In the genomic region with DNA sequence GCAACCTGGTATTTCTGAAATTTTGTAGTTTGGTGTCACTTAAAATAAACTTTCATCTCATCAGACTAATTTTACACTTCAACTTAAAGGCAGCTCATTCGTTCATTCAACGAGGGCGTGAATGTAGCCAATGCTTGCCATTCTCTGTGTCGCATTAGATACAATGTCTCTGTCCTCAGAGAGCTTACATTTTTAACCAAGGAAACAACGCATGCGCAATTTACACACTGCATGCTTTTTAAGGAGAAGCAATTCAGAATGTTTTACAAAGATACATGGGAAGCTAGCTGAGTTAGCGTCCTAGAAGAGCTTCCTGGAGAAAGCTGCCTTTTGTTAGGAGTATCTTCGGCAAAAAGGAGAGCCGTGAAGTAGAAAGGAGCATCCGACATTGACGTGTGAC, we compare ENCODE assay signal across 9 mouse cellular contexts. TPM values are rescaled to one million over a fixed set of nuclear protein-coding genes. Genes with fewer than 3 reads are reported as not detected.
DNase-seq lines count a peak whose midpoint lies in the region; ATAC-seq and TF ChIP-seq lines count a peak whose summit lies in the region.
"Had no signal": no experiment of that assay in that cellular context is flagged by ENCODE, and none has a peak within 500 bp of the region (broad histone marks: within the 10 kb centered on the region; RNA-seq: fewer than 3 reads in every experiment).

No protein-coding gene starts in this region.

- no peaks in the 10 kb centered on the region for H3K9me3 ChIP-seq in heart, embryonic 12.5 days (replicated peaks)
- no peaks in the 10 kb centered on the region for H3K9me3 ChIP-seq in ES-Bruce4 (replicated peaks; ENCODE audit: control insufficient read depth, insufficient read depth, low read length, poor library complexity, severe bottlenecking)
- H3K9me3 ChIP-seq in forebrain, embryonic 11.5 days (ENCODE audit: control insufficient read depth, low read length), result no peaks in the 10 kb centered on the region
- H3K9me3 ChIP-seq in liver, embryonic 16.5 days (replicated peaks; ENCODE audit: control insufficient read depth, low read length), result no peaks in the 10 kb centered on the region

- no peaks in the 10 kb centered on the region for H3K36me3 ChIP-seq in heart, embryonic 12.5 days
- H3K36me3 ChIP-seq in ES-Bruce4 (ENCODE audit: control insufficient read depth, insufficient read depth, low read length, poor library complexity, severe bottlenecking), result no peaks in the 10 kb centered on the region; the same call in 1 of the 2 replicates
- H3K36me3 ChIP-seq in forebrain, embryonic 11.5 days (ENCODE audit: control insufficient read depth, insufficient read depth, low read length), result no peaks in the 10 kb centered on the region
- no peaks in the 10 kb centered on the region; the same call in 1 of the 2 replicates for H3K36me3 ChIP-seq in liver, embryonic 16.5 days (ENCODE audit: control insufficient read depth, insufficient read depth)

- intact Hi-C loops in heart, postnatal 14 days (cut with DNase I), result no loop called here

- WGBS in heart, embryonic 12.5 days, result 45% methylated on average over 11 of the region's 11 CpGs
- WGBS in forebrain, embryonic 11.5 days, result 65% methylated on average over 11 of the region's 11 CpGs
- 32% methylated on average over 11 of the region's 11 CpGs for WGBS in liver, embryonic 16.5 days (ENCODE audit: insufficient replicate concordance)

- H3K4me3 ChIP-seq in heart, embryonic 12.5 days, result peak overlapping the region; percentile 100
- H3K4me3 ChIP-seq in ES-Bruce4 (ENCODE audit: low read depth, low read length), result no peak overlapping the region
- peak overlapping the region; percentile 89; the same call in 1 of the 2 replicates for H3K4me3 ChIP-seq in forebrain, embryonic 11.5 days (ENCODE audit: low read depth, low read length)
- H3K4me3 ChIP-seq in liver, embryonic 16.5 days (ENCODE audit: low read depth, low read length), result peak overlapping the region; percentile 96

- H3K4me2 ChIP-seq in heart, embryonic 12.5 days, result peak overlapping the region; percentile 70
- H3K4me2 ChIP-seq in forebrain, embryonic 11.5 days (ENCODE audit: low read depth, low read length, severe bottlenecking), result peak overlapping the region; percentile 88; the same call in 1 of the 2 replicates
- peak overlapping the region; percentile 88 for H3K4me2 ChIP-seq in liver, embryonic 16.5 days (ENCODE audit: low read depth, low read length)

- no peak overlapping the region; the same call in 1 of the 2 replicates for H3K9ac ChIP-seq in heart, embryonic 12.5 days
- peak overlapping the region; percentile 91 for H3K9ac ChIP-seq in ES-Bruce4 (ENCODE audit: low read depth, poor library complexity, severe bottlenecking)
- H3K9ac ChIP-seq in forebrain, embryonic 11.5 days (ENCODE audit: low read length), result no peak overlapping the region
- H3K9ac ChIP-seq in liver, embryonic 16.5 days (ENCODE audit: low read depth, low read length), result no peak overlapping the region

- DNase-seq in heart, postnatal 14 days, result no peak
- no peak for DNase-seq in forebrain, embryonic 11.5 days (ENCODE audit: low spot score)
- no peak for DNase-seq in left cerebral cortex, adult 8-10 months (ENCODE audit: low spot score in 2 of 2)
- no peak for DNase-seq in layer of hippocampus, adult 9-10 months (ENCODE audit: low spot score)
- no peak for DNase-seq in right cerebral cortex, postnatal 25 days

- TF ChIP-seq POLR2A in ES-Bruce4 (IDR thresholded peaks at IDR 0.05; ENCODE audit: insufficient read depth, low read length), result no peak

- no peak for TF ChIP-seq CTCF in ES-Bruce4 (IDR thresholded peaks at IDR 0.05; ENCODE audit: low read depth, low read length)

- H3K27ac ChIP-seq in heart, embryonic 12.5 days (ENCODE audit: poor library complexity, severe bottlenecking), result peak overlapping the region; percentile 98
- H3K27ac ChIP-seq in ES-Bruce4 (ENCODE audit: insufficient read depth, low read length), result peak overlapping the region; percentile 88
- H3K27ac ChIP-seq in forebrain, embryonic 11.5 days (ENCODE audit: low read depth, low read length), result no peak overlapping the region
- peak overlapping the region; percentile 92; the same call in 1 of the 2 replicates for H3K27ac ChIP-seq in liver, embryonic 16.5 days (ENCODE audit: low read length)

- no peak for ATAC-seq in heart, embryonic 12.5 days (ENCODE audit: insufficient number of reproducible peaks, low FRiP score)
- ATAC-seq in forebrain, embryonic 11.5 days (replicated peaks; ENCODE audit: low FRiP score), result no peak
- no peak for ATAC-seq in liver, embryonic 16.5 days (ENCODE audit: low read depth)

- peaks cover 31% of the 10 kb centered on the region for H3K4me1 ChIP-seq in heart, embryonic 12.5 days (replicated peaks)
- peaks cover 2% of the 10 kb centered on the region for H3K4me1 ChIP-seq in ES-Bruce4 (ENCODE audit: control insufficient read depth, insufficient read depth, low read length)
- H3K4me1 ChIP-seq in forebrain, embryonic 11.5 days (replicated peaks; ENCODE audit: control insufficient read depth, insufficient read depth, low read length), result peaks cover 7% of the 10 kb centered on the region
- peaks cover 26% of the 10 kb centered on the region for H3K4me1 ChIP-seq in liver, embryonic 16.5 days (ENCODE audit: control insufficient read depth, low read depth, low read length)

- TF ChIP-seq EP300 in ES-Bruce4 (IDR thresholded peaks at IDR 0.05; ENCODE audit: insufficient read depth, low read depth, low read length), result no peak

- H3K27me3 ChIP-seq in heart, embryonic 12.5 days (replicated peaks), result no peaks in the 10 kb centered on the region
- H3K27me3 ChIP-seq in ES-Bruce4 (ENCODE audit: control insufficient read depth, insufficient read depth, low read length, poor library complexity, severe bottlenecking), result no peaks in the 10 kb centered on the region
- no peaks in the 10 kb centered on the region for H3K27me3 ChIP-seq in forebrain, embryonic 11.5 days (ENCODE audit: control insufficient read depth, insufficient read depth, low read length)
- H3K27me3 ChIP-seq in liver, embryonic 16.5 days (ENCODE audit: control insufficient read depth, insufficient read depth, low read depth, low read length), result no peaks in the 10 kb centered on the region
- H3K27me3 ChIP-seq: Patski had no signal

RNA-seq across cellular contexts. Expression of a gene that starts 0.9 kb away (rescaled TPM):
- 6.0 and 7.4 TPM in 2 replicates for polyA plus RNA-seq in heart, embryonic 12.5 days (2016; fragmentation: Nextera tagmentation; extraction: Ambion mirVana)
- total RNA-seq in heart, postnatal 14 days (2021), result 10 to 100 TPM; 66.8 to 68.4 TPM
- 37.2 and 46.8 TPM in 2 replicates for polyA plus RNA-seq in ES-Bruce4 (2011; ENCODE audit: insufficient read depth, insufficient read length, low read depth, missing spikeins)
- polyA plus RNA-seq in forebrain, embryonic 11.5 days (2014; fragmentation: Nextera tagmentation; extraction: Ambion mirVana), result 10.0 and 11.9 TPM in 2 replicates
- 1.8 TPM in 2 replicates for polyA plus RNA-seq in liver, embryonic 16.5 days (2015; fragmentation: Nextera tagmentation; extraction: Ambion mirVana)
- total RNA-seq in left cerebral cortex, adult 8-10 months (2022), result 10 to 100 TPM; 51.5 to 59.0 (median 55.1) TPM

RNA-seq across cellular contexts. Expression of a gene that starts 46.0 kb away (rescaled TPM):
- 22.9 and 24.1 TPM in 2 replicates for polyA plus RNA-seq in heart, embryonic 12.5 days (2016; fragmentation: Nextera tagmentation; extraction: Ambion mirVana)
- total RNA-seq in heart, postnatal 14 days (2021), result 10 to 100 TPM; 14.9 to 17.7 TPM
- 28.3 and 29.1 TPM in 2 replicates for polyA plus RNA-seq in ES-Bruce4 (2011; ENCODE audit: insufficient read depth, insufficient read length, low read depth, missing spikeins)
- 32.6 and 33.7 TPM in 2 replicates for polyA plus RNA-seq in forebrain, embryonic 11.5 days (2014; fragmentation: Nextera tagmentation; extraction: Ambion mirVana)
- 9.5 and 9.9 TPM in 2 replicates for polyA plus RNA-seq in liver, embryonic 16.5 days (2015; fragmentation: Nextera tagmentation; extraction: Ambion mirVana)
- 10 to 100 TPM; 29.0 to 57.1 (median 37.9) TPM for total RNA-seq in left cerebral cortex, adult 8-10 months (2022)
